Mouse (Mus musculus) thymus, postnatal 10 days (tissue): Measurements from ENCODE around the gene Cat.
A peak's percentile ranks its signal among the peaks of the same experiment; 100 is the strongest.

Experiments used
- DNase-seq, 2 experiments: peaks; one replicate each; pipeline ENCODE4 v3.0.0; 2021; ENCODE audit warnings: low spot score in 2 of 2

Cat gene

DNA sequence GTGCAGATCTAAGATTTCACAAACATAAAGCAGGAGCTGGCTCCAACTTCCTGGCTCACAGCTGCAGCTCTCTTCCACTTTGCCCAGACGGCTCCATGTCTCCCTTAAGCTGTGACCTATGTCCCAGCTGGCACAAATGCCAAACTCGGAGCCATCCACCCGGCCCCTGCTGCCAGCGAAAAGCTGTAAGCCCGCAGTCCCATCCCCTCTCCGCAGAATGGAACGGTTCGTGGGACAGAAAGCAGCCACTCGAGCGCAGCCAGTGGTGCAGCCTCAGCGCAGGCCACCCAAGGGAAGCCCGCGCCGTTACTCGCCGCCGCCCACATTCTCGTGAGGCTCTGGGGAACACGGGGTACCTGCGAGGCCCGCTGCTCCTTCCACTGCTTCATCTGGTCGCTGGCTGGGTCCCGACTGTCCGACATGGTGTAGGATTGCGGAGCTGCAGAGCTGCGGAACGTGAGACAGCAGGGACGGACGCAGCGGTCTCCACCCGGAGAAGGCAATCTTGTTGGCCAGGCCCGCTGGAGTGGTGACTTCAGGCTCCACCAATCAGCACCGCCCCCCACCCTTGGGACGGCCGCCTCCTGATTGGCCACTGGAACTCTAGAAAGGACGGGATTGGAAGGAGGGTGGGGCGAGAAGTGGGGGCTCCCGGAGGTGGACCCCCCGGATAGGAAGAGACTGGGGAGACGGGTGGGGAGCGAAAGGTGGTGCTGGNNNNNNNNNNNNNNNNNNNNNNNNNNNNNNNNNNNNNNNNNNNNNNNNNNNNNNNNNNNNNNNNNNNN lies at the start of gene Cat:
Gene Cat (minus strand): TSS at position 544 of the 785 bp plus-strand sequence.
- DNase-seq, result peak; percentile 93 to 96

DNA sequence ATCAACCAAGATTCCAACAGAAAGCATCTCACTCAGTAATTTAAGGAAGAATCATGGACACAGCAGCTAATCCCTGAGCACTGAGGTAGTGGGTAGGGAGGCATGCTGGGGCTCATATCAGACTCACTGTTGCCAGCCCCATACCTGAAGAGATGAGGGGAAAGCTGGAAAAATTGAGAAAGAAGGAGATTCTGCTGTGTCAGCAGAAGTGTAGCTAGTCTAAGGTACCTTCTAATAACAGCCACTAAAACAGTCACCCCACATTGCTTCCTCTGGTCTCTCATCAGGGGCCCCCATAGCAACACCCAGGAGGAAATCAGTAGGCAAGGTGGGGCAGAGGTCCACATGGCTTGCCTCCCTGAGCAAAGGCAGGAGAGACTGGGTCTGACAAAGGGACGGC lies 40.6 kb upstream of the Cat start:
- no peak for DNase-seq

DNA sequence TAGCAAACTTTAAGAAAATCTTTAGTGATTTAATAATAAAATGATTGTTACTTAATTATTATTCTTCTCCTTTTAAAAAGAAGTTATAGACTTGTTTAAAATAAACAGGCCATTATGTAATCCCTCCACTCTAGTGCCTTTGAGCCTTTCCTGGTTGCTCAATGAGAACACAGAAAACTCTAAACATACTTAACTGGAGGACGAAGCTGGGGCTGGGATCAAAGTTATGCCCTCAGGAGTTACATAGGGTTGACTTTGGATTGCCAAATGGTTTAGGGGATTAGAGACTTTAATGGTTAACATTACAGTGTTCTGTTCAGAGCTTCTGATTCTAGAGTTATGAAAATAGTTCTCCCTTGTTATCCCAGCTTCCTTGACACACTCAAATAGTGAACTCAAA lies 31.5 kb upstream of the Cat start:
- DNase-seq, result no peak

DNA sequence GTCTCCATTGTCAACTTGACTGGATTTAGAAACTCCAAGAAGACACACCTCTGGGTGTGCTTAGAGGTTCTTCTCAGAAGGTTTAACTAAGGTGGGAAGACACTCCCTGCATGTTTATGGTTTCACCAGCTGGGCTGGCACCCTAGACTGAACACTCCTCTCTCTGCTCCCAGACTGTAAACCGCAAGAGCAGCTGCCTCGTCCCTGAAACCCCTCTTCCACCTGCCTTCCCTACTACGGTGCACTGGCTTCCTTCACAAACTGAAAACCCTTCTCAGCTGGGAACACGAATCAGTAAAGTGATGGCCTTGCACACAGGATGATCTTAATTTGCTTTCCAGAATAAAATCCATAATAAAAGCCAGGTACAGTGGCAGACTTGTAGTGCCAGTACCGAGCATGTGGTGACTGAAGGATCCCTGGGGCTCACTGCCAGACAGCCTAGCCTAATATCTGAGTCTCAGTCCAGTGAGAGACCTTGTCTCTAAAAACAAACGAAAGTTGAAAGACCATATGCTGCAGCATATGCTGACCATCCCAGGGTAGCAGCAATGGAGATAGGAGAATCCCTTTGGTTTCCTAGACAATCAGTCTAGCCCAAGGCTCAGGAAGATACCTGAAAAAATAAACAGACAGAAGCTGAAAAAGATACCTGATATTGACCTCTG lies 30.7 kb upstream of the Cat start:
- DNase-seq, result no peak

DNA sequence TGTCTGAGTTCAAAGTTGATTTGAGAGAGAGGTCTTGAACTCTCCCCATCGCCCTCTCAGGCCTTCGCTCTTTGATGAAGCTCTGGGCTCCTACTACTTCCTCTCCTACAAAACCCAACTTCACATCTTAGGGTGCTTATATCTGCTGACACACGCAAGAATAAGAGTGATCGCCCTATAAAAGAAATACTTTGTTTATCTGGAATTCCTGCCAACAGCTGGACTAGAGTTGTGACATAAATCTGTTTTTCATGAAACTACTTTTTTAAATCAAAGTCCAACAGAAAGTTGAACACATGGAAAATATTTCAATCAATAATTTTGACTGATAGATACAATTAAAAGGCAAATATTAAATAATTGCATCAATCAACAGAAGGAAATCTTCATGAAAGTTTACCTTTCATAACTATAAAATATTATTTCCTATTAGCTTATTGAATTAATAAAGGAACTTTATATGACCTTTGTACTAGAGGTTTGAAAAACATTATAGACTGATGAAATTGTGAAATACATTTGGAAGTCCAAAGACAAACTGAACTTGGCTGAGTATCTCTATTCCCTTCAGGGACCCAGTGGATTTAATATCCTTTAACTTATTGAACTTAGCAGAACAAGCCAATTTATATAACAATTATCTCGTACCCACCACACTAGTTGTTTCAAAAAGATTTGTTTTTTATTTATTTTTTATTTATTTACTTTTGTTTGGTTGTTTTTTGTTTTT lies 27.3 kb upstream of the Cat start:
- DNase-seq, result no peak

DNA sequence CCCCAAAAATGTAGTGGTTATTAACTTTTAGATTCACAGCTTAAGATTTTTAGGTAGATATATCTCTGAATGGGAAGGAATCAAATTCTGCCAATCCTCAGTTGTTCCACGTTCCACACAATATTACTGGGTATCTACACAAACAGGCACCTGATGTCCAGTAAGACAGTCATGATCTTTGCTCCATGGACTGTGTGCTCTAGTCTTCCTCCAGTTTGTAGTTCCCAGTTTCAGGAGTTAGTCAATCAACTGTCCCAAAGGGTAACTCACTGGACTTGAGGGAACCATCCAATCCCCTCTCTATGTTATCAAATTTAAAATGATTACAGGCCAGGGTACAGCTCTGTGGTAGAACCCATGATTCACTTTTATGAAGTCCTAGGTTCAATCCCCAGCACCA lies 26.7 kb upstream of the Cat start:
- DNase-seq, result no peak

DNA sequence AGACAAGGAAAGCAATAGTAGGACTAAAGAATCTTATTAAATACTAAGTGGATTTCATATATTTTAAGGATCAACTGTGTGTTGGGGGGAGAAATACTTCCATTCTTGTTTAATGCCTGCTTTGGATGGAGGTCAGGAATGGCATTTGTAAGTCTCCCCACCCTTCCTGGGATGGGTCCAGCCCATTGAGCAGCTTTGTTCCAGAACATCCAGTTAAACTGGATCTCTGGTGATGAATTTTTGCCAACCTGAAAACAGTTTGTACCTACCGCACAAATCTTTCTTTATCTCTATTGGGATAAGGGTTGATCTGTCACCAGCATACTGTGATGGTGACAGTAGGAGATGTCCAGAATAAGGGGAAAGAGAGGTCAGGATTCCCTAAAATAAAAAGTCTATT lies 26.1 kb upstream of the Cat start:
- DNase-seq, result no peak

DNA sequence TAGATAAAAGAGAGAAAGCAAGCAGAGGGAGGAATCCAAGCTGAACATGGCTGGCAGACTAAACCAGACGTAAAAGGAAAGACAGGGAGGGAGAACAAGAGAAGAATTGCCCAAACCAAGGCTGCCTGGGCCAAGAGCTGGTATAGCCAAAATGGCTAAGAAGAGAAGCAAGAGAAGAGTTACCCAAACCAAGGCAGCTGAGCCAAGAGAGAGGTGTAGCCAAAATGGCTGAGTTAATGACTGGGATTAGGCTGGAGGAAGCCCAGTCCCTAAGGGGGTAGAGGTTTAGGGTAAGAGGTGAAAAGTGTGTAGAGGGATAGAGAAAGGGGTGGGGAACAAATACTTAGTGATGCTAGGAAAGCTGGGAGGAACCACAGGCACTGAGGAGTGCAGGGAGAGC lies 22.7 kb upstream of the Cat start:
- no peak for DNase-seq

DNA sequence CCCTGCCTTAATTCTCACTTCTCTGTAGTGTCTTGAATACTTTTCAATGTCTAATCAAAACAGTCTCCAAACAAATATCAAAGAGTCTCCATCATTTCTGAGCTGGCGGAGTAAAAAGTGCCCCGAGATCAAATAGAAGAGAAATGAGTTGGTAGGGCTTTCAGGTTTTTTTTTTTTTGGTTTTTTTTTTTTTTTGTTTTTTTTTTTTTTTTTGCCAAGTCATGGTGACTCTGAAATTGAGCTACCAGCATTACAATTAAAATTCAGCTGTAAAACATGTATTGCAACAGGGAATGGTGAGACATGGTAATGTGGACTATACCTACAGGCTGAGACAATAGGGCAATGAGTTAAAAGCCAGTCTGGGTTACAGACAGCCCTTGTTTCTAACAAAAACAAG lies 21.0 kb upstream of the Cat start:
- no peak for DNase-seq

DNA sequence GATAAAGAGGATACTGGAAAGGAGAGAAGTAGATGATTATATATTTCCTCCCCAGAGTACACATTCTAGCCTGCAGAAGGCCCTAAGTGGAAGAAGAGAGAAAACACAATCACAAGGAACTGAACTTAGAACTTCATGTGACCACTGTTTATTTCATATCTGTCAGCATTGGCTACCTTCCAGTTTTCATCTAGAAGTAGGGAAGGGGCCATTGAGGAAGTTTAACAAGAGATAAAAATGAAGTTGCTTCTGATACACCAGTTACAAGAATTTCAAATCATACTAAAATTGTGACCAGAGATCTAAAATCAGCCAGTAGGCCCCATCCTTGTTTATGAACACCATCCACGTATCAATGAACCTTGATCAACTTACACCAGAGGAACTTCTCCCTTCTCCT lies 19.5 kb upstream of the Cat start:
- no peak for DNase-seq

DNA sequence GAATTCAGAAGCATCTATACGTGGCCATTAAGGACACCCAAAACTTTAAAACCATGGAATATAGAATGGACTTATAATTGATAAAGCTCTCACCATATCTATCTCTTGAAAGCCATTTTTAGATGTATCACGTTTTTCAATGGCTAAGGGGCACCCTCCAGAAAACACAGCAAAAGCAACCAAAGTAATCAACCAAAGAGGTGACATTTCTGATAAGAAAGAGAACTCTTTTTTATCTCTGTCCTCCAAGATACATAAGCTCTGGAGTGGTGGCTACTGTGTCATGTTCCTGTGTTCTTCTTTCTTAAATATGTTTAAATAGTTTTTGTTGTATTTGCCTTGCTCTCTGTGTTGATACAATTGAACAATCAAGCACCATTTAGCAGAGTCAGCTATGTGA lies 15.8 kb upstream of the Cat start:
- no peak for DNase-seq

DNA sequence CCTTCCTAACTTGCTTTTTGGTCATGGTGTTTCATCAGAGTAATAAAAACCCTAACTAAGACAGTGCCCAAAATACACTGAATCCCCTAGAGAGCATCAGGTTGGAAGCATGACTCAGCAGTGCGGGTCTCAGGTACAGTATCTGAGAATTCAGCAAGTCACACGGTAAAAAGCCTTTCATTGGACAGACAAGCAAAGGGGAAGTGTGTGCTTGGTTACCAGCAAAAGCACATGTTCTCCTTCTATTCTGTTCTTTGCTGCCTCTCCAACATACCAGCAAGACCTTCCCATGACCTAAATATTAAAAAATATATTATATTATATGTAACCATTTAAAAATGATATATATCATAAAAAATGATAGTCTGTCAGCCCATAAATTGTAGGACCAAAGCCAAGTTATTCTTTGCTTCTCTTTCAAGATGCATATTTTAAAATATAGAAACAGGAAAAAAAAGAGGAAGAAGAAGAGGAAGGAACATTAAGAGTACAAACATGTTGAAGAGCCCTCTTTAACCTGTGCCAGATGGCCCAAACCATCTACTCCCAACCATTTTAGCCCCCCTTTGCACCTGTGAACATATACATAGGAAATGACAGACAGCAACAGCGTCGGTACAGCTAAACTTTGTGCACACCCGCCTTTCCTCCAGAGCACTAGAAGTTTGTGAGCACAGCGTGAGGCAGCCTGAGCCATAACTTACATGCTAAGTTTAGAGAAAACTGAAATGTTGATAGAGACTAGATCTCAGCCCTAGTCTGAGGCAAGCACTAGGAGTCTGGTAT lies 10.9 kb upstream of the Cat start:
- DNase-seq, result peak in 1 of 2 experiments; percentile 6

DNA sequence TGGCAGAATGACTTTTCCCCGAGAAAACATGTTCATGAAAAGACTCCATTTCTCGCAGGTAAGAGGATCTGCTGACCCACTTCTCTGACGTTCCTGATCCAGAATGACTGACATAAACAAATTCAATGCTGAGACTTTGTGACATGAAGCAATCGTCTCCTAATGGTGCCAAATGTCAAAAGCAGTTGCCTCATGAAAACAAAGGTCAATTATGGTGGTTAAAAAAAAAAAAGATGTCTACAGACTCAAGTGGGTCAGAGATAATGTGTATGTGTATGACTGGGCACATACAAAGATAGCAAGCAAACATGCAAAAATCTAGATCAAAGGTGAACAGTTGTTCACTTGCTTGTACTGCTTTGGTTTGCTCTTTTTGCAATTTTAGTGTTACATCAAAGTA lies 8.9 kb upstream of the Cat start:
- DNase-seq, result no peak

DNA sequence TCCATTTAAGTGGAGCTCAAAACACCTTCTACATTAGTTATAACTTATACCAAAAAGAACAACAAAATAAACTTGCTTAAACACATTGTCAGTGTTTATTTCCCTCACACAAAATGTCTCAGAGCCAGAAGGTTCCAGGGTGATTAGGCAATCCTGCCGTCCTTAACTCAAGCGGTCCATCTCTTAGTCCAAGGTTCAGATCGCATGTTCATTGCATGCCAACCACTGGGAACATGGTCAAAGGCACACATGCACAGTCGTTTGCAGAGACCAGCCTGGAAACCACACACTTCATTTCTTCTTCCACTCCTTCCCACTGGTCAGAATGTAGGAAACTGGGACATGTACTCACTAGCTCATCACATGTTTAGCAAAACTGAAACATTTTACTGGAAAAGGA lies 7.6 kb upstream of the Cat start:
- DNase-seq, result no peak

DNA sequence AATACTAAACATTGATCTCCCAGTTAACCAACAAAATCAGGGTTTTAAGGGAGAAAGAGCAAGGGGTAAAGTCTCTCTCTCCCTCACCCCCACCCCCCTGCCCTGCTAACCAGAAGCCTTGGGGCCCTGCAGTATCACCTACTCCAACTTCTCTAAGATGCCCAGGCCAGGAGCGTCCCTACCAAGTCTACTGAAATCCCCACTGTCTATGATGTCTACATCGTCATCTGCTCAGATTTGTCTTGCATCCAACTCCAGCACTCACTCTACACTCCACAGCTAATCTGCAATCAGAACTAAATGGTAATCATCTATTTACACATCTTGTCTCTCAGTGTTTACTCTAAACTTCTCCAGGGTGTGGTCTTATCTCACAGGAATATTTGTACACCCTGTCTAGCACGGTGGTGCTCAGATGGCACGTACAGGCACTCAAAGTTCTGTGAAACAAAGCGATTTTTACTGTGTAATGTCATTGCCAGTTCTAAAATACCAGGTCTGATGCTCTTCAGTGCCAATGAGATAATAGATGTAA lies 907 bp downstream of the Cat start:
- DNase-seq, result no peak

DNA sequence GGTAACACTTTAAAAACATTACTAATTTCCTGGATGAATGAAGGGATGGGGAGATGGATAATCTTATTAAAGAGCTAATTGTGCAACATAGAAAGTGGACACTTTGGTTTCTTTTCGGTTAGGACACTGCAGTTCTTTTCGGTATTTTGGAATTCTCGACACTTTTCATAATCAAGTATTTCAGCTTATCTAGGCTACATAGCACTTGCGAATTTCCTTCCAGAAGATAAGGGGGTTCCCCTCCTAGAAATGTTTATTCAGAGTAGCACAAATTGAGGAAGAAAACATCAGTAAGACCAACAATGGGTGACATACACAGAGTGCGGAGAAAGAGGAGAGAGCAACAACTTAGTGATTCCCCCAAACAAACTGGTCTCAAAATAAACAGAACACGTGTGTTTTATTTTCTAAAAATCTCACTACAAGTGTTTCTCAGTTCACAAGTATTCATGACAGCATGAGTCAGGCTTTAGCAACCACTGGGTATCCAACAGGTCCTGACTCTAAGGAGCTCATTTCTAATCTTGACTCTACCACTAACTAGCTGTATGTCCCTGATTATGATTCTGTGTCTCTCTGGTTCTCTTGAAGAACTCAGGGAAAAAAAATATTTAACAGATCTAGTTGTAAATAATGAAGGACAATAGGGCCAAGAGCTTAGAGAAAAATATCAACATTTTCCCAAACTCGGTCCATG lies 1.5 kb downstream of the Cat start:
- no peak for DNase-seq

DNA sequence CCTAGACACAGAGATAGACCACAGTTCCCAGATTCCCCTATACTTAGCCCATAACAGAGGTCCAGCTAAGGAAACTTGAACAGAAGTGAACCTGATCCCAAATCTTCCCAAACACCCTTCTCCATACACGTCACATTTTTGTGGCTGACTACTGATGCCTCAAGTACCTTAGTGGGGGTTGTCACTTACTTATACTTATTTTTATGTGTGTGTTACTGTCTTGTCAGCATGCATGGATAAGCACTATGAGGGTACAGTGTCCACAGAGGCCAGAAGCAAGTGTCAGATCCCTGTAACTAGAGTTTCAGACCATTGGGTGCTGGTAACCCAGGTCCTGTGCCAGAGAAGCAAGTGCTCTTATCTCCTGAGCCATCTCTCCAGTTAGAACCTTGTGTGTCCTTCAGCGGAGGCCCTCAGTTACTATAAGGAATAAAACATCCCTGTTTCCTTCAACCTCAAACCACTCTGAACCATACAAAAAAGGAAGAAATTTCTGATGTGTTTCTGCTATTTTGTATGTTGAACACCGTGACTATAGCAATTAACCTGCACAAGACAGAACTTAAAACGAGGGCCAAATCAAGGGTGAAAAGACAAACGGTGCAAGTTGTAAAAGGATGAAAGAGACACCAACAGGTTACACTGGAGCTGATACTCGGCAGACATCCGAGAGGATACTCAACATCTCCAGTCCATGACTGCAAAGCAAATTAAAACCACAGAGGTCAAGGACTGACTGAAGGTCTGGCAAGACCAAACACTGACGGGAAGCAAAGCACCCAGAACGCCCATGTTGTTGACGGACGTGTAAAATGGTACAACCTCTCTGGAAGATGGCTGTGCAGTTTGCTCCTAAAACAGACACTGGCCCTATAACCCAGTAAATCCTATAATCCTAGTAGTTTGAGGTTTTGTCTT lies 3.4 kb downstream of the Cat start:
- no peak for DNase-seq

DNA sequence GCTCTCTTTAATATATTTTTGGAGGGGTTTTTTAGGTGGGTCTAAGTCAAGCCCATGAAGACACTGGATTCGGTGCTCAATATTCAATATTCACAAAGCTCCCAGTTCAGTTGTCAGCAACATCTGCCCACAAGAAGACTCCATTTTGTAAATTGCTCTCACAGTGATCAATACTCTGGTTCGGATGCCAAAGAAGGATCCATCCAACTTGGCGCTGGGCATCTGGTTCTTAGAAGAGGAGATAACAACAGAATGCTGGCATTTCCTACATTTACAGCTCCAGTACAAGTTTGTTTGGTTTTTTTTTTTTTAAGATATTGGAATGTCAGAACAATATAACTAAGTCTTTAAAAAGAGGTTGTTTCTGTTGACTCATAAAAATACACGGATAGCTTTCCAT lies 4.1 kb downstream of the Cat start:
- DNase-seq, result no peak

DNA sequence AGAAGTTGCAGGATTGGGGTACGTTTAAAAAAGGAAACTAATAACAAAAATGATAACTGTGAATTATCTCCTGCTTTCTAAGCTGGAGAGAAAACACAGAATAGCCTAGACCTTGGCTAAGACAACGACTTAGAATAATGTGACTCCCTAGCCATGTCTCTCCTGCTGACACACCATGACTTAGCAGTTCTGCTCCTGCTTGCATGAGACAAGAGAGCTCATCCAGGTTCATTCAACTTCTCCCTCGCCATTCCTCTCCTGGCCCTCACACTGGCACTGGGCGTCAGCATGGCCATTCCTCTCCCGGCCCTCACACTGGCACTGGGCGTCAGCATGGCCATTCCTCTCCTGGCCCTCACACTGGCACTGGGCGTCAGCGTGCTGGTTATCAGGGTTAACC lies 4.7 kb downstream of the Cat start:
- no peak for DNase-seq

DNA sequence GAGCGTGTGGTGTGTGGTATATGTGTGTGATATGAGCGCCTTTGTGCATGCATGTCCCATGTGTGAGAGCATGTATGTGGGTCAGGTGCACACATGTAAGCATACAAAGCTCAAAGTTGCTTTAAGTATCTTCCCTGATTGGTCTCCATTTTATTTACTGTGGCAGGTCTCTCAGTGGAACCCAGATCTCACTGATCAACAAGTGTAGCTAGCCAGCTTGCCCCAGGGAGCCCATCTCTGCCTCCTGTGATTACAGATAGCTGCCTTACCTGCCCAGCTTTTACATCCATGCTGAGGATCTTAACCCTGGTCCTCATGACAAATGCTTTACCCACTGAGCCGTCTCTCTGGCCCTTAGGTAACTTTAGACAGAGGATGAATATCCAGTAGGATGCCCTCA lies 6.6 kb downstream of the Cat start:
- DNase-seq, result no peak
